Comparison of ENCODE assay signal across 22 mouse cellular contexts in the genomic region with DNA sequence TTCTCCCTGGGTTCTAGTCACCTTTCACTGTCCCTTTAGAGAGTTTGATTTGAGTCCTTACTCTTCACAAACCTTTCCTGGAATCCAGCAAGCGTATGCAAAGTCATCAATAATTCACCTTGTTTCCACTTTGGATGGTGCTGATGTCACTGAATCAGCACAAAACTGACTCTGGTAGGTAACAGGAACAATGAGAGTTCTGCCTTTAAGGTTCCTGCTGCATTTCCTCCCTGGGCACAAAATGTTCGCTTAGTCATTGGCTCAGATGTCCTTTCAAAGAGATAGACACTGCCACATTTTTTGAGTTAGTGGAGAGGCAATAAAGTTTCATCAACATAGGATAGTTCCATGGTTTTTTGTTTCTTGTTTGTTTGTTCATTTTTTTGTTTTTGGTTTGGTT.
DNase-seq lines count a peak whose midpoint lies in the region; ATAC-seq and TF ChIP-seq lines count a peak whose summit lies in the region.
"Had no signal": no experiment of that assay in that cellular context is flagged by ENCODE, and none has a peak within 500 bp of the region (broad histone marks: within the 10 kb centered on the region; RNA-seq: fewer than 3 reads in every experiment).

No protein-coding gene starts in this region.

- H3K36me3 ChIP-seq in midbrain, embryonic 11.5 days (ENCODE audit: control insufficient read depth, insufficient read depth, low read length), result no peaks in the 10 kb centered on the region
- no peaks in the 10 kb centered on the region for H3K36me3 ChIP-seq in midbrain, postnatal 0 days (ENCODE audit: insufficient read depth, low read length)
- H3K36me3 ChIP-seq: embryonic facial prominence, embryonic 13.5 days; embryonic facial prominence, embryonic 15.5 days; forebrain, embryonic 10.5 days; forebrain, embryonic 12.5 days had no signal

- H3K9ac ChIP-seq in midbrain, embryonic 11.5 days (ENCODE audit: low read length), result no peak overlapping the region
- no peak overlapping the region for H3K9ac ChIP-seq in midbrain, postnatal 0 days (replicated peaks; ENCODE audit: low read length, poor library complexity, severe bottlenecking)
- H3K9ac ChIP-seq: embryonic facial prominence, embryonic 13.5 days; embryonic facial prominence, embryonic 15.5 days; forebrain, embryonic 12.5 days had no signal

- peak; percentile 57 for DNase-seq in midbrain, embryonic 11.5 days (ENCODE audit: low spot score, missing footprints)
- DNase-seq in midbrain, postnatal 0 days (ENCODE audit: low spot score), result no peak
- DNase-seq in 416B (ENCODE audit: low read depth), result peak; percentile 14
- DNase-seq in spleen, postnatal 4 days (ENCODE audit: low spot score in 2 of 2), result no peak
- DNase-seq: adrenal gland, adult 2 months; adrenal gland, postnatal 10 days; adrenal gland, postnatal 25 days; cerebellum, adult 11 months; cerebellum, adult 18-20 months; cerebellum, adult 8-10 months; cerebellum, adult 9-11 months; cerebellum, postnatal 14 days; cerebellum, postnatal 36 days; embryo, embryonic 11 days had no signal

- TF ChIP-seq CTCF in midbrain, postnatal 0 days (IDR thresholded peaks at IDR 0.05), result no peak

- H3K4me1 ChIP-seq in midbrain, embryonic 11.5 days (ENCODE audit: control insufficient read depth, insufficient read depth, low read length), result no peaks in the 10 kb centered on the region
- H3K4me1 ChIP-seq in midbrain, postnatal 0 days (ENCODE audit: insufficient read depth, low read length), result no peaks in the 10 kb centered on the region
- H3K4me1 ChIP-seq: embryonic facial prominence, embryonic 13.5 days; embryonic facial prominence, embryonic 15.5 days; forebrain, embryonic 10.5 days; forebrain, embryonic 12.5 days had no signal

- no peaks in the 10 kb centered on the region for H3K9me3 ChIP-seq in midbrain, embryonic 11.5 days (ENCODE audit: control insufficient read depth, low read length)
- H3K9me3 ChIP-seq in midbrain, postnatal 0 days (ENCODE audit: low read length), result no peaks in the 10 kb centered on the region
- H3K9me3 ChIP-seq: embryonic facial prominence, embryonic 13.5 days; embryonic facial prominence, embryonic 15.5 days; forebrain, embryonic 10.5 days; forebrain, embryonic 12.5 days had no signal

- 94% methylated on average over 2 of the region's 2 CpGs for WGBS in midbrain, embryonic 11.5 days
- 86% methylated on average over 2 of the region's 2 CpGs for WGBS in midbrain, postnatal 0 days

- H3K4me3 ChIP-seq in midbrain, embryonic 11.5 days (ENCODE audit: low read depth, low read length), result no peak overlapping the region
- no peak overlapping the region for H3K4me3 ChIP-seq in midbrain, postnatal 0 days (ENCODE audit: low read depth, low read length)
- H3K4me3 ChIP-seq: embryonic facial prominence, embryonic 13.5 days; embryonic facial prominence, embryonic 15.5 days; erythroblast, embryonic 14.5 days; forebrain, embryonic 10.5 days; forebrain, embryonic 12.5 days had no signal

- H3K4me2 ChIP-seq in midbrain, embryonic 11.5 days, result no peak overlapping the region
- no peak overlapping the region for H3K4me2 ChIP-seq in midbrain, postnatal 0 days (ENCODE audit: low read depth, low read length, poor library complexity, severe bottlenecking)
- H3K4me2 ChIP-seq: embryonic facial prominence, embryonic 13.5 days; embryonic facial prominence, embryonic 15.5 days; forebrain, embryonic 12.5 days had no signal

- no peak for ATAC-seq in midbrain, embryonic 11.5 days (ENCODE audit: low FRiP score)
- ATAC-seq in midbrain, postnatal 0 days (ENCODE audit: low FRiP score), result no peak
- peak; percentile 32 to 50; a peak in 3 of 4 replicates for ATAC-seq in hematopoietic stem cell, adult 5-6 weeks (replicated peaks in 1 of 2; ENCODE audit: insufficient read depth in 1 of 2, low FRiP score in 2 of 2, low TSS enrichment in 1 of 2, low read depth in 1 of 2, poor library complexity in 2 of 2, severe bottlenecking in 2 of 2)
- ATAC-seq: forebrain, embryonic 14.5 days; forebrain, embryonic 16.5 days had no signal

- H3K27ac ChIP-seq in midbrain, embryonic 11.5 days (ENCODE audit: low read depth, low read length), result no peak overlapping the region
- H3K27ac ChIP-seq in midbrain, postnatal 0 days (ENCODE audit: low read depth, low read length), result no peak overlapping the region
- H3K27ac ChIP-seq: embryonic facial prominence, embryonic 13.5 days; embryonic facial prominence, embryonic 15.5 days; forebrain, embryonic 10.5 days; forebrain, embryonic 12.5 days had no signal

- H3K27me3 ChIP-seq in midbrain, embryonic 11.5 days (ENCODE audit: control insufficient read depth, insufficient read depth, low read length), result no peaks in the 10 kb centered on the region
- H3K27me3 ChIP-seq in midbrain, postnatal 0 days (ENCODE audit: insufficient read depth, low read length), result no peaks in the 10 kb centered on the region
- H3K27me3 ChIP-seq: embryonic facial prominence, embryonic 13.5 days; embryonic facial prominence, embryonic 15.5 days; forebrain, embryonic 12.5 days had no signal

Comparison
In these comparisons a context has a peak if more than half of its experiments do, and no peak if none do; other contexts are left out.
1. DNase-seq: peak in midbrain, embryonic 11.5 days (single experiment) and 416B (single experiment); none in midbrain, postnatal 0 days (single experiment) and spleen, postnatal 4 days (0 of 2).
2. ATAC-seq: peak in hematopoietic stem cell, adult 5-6 weeks (2 of 2); none in midbrain, embryonic 11.5 days (single experiment) and midbrain, postnatal 0 days (single experiment).